Mouse (Mus musculus): ENCODE measurements around the gene Spryd3.

Gene Spryd3

DNA sequence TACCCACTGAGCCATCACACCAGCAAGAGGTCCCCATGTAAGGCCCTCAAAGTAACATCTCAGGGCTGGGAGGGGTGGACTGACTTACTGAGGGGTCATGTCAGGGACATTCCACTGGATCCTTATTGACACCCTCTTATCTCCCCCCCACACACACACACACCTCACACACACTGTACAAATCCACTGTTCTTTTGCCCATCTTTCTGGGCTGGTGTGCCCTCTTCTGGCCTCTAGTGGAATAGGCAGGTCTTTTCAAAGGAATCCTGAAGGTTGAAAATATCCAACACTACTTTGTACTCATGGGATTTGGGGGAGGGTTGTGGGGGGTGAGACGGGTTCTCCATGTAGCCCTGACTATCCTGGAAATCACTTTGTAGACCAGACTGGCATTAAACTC, 10.8 kb upstream of the Spryd3 start:
- DNase-seq (ENCODE audit: low spot score in 2 of 2), result peak; percentile 27 to 57

DNA sequence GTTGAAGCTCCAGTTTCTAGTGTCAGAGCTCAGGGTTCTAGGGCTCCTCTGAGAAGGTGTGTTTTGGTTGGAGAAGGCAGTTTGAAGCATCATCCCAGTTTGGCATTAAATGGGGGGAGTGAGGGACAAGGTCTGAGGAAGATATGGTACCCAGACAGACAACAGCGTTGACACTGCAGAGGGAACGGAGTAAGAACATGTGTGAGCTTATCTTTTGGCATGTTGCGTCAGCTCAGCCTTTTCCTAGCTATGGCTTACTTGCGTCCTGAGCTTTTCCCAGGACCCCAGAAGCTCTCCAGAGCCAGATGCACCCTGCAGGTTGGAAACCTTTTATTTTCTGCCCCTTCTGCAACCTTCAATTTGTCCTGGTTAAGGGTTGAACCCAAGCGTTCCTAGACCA, 10.1 kb upstream of the Spryd3 start:
- no peak for DNase-seq (ENCODE audit: low spot score in 2 of 2)

DNA sequence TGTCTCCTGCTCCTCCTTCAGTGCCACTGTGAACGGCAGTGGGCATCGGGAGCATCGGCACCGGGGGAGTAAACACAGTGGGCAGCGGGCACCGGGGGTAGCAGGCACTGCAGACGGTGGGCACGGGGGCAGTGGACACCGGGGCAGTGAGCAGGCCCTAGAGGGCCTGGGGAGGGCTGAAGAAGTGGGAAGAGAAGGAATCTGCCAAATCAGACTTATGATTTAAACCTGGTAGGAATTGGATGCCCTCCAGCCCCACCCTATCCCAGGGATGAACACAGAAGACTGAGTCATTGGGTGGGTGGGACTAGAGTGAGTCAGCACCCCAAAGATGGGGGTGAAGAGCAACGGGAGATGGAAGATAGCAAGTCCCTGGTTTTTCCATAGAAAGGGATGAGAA, 9.3 kb upstream of the Spryd3 start:
- DNase-seq (ENCODE audit: low spot score in 2 of 2), result peak; percentile 66 to 76

DNA sequence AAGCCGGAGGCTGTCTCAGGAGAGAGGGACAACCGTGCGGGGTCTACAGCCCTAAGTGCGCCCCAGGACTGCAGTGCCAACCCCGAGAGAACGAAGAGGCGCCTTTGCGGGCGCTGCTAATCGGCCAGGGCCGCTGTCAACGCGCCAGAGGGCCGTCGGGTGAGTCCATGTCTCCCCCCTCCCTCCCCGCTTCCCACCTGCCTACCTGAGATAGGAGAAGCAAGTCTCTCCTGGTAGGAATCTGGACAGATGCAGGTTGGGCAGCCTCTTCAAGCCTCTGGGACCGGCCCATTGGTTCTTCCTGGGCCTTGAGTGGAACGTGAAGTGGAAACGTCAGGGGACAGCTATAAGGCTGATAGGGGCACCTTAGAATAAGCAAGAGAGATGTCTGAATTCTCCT, 8.7 kb upstream of the Spryd3 start:
- DNase-seq (ENCODE audit: low spot score in 2 of 2), result peak in 1 of 2 experiments; percentile 24

DNA sequence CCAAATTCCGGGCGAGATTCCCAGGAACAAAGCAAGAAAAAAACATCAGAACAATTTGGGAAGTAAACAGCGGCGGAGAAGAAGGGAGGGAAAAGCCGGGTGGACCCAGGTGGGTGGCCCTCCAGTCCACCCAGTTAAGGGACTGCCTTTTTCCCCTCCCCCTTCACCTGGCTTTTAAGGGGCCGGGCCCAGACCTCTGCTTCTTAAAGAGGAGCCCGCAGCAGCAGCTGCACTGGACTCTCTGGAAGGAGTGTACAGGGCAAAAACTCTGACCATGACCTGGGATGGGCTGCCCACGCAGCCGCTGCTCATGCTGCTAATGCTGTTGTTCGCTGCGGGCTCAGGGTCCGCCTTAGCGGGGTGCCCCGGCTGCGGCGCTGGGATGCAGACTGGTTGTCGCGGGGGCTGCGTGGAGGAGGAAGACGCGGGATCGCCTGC, 8.3 kb upstream of the Spryd3 start, which contains the start of gene Igfbp6:
Igfbp6 (plus strand) TSS at position 89 of the 438 bp plus-strand sequence.
- peak in 1 of 2 experiments; percentile 29 for DNase-seq (ENCODE audit: low spot score in 2 of 2)

DNA sequence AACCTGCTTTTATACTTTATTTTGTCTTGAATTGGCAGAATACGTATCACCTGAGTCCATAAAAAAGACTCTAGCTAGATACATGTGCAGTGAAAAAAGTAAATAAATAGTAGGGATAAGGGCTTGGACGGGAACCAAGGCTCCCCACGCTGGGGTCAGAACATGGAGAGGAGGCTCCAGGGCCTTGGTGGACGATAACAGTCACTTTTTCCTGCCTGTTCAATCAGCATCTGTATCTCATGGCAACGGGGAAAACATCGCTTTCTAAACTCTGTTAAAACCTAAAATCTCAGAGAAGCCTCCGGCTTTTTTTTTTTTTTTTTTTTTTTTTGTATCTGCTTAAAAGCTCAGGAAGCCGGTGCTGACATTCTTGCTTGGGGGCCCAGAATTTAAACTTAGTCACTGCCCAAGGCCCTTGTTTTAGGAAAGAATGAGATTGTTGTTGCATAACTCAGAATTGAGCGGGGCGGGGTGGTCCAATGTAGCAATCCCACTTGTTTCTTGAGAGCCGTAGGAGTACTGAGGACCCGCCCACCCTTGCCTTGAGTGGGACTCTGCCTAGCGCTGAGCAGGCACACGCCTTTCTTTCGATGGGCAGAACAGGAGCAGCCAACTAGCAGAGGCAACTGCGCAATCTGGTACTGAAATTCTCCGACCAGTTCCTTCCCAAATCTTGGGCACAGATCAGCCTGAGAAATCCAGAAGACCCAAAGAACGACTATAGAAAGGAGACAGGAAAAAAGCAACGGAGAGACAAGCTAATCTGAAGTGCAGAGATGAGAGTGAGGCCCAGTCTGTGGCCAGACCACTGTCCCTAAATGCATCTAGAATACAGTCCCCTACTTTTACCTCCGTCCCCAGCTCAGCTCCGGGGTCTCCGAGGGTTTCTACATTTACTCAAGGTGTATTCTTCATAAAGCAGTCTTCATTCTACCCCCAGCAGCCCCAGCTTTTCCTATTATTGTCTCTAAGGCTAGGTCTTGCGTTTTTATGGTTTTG, 7.2 kb upstream of the Spryd3 start:
- DNase-seq (ENCODE audit: low spot score in 2 of 2), result peak; percentile 37 to 52

DNA sequence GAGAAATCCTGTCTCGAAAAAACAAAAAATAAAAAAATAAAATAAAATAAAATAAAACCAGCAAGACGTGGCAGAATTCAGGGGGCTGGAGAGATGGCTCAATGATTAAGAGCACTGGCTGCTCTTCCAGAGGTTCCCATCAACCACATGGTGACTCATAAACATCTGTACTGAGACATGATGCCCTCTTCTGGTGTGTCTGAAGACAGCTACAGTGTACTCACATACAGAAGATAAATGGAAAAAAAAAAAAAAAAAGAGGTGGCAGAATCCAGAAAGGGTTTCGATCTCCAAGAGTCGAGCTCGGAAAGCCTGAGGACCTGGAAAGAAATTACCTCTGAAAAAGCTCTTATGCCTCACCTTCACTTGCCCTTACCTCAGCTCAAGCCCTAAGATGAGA, 5.1 kb upstream of the Spryd3 start:
- DNase-seq (ENCODE audit: low spot score in 2 of 2), result no peak

DNA sequence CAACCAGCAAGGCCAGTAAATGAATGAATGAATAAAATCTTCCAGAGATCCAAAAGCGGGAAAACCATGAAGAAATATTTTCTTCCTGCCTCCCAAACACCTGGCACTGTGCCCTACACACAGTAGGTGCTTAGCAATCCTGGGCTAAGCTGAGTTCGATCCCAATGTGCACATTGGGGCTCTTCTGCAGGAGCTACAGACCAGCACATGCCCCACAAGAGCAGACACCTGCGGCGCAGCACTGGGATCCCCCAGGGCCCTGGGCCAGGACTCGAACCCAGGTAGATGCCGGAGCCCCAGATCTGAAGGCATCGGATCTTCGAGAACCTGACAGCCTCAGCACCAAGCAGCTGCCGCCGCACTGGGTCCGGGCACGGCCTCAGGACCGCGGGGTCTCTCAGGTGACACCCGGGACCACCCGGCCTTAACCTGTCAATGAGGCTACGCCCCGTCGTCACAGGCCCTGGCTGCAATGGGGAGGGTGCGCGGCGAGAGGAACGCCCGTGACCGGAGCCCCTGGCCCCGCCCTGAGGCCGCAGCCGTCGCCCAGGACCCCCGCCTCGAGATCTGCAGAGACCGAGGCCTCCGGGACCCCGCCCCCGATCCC, 409 bp downstream of the Spryd3 start:
- no peak for DNase-seq (ENCODE audit: low spot score in 2 of 2)

DNA sequence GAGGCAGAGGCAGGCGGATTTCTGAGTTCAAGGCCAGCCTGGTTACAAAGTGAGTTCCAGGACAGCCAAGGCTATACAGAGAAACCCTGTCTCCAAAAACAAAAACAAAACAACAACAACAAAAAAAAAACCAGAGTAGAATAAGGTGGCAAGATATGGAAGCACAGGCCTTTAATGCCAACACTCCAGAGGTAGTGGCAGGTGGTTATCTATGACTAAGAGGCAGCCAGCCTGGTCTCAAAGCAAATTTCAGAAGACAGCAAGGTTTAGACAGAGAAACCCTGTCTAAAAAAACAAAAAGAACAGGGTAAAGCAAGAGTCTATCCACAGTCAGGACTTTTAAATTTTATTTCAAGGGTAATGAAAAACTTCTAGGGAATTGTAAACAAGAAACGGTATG, 1.3 kb downstream of the Spryd3 start:
- no peak for DNase-seq (ENCODE audit: low spot score in 2 of 2)

DNA sequence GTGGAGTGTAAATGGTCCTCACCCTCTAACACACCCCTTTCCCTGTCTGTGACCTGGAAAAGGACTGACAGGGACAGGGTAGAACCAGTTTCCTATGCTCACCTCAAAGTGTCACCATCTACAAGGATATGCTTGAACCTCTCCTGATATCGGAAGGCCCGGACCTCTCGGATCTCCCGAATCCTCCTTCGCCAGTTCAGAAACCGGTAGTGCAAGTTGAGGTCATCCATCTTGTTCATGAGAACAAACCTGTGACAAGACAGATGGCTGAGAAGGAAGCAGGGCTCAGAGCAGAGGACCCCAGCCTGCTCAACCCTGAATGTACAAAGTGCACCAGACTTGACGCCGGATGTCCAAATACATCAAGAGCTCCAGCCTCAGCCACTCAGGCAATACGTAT, 2.7 kb downstream of the Spryd3 start:
- DNase-seq (ENCODE audit: low spot score in 2 of 2), result no peak

DNA sequence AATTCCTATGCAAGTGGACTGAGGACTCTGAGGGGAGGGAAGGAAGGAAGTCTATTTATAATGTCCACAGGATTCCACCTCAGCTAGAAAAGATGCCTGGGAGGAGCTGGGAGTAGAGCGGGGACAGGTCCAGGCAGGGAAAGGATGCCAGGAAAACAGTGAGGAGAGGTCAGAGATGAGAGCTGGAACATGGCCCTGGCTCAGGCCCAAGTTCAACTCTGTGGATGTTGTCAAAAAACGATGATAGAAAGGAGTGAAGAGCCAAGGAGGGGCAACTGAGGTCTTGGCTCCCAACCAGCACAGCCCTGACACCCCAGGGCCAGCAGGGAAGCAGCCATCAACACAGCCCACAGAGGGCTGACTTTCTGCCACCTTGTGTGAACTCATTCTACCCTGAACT, 9.7 kb downstream of the Spryd3 start:
- no peak for DNase-seq (ENCODE audit: low spot score in 2 of 2)

DNA sequence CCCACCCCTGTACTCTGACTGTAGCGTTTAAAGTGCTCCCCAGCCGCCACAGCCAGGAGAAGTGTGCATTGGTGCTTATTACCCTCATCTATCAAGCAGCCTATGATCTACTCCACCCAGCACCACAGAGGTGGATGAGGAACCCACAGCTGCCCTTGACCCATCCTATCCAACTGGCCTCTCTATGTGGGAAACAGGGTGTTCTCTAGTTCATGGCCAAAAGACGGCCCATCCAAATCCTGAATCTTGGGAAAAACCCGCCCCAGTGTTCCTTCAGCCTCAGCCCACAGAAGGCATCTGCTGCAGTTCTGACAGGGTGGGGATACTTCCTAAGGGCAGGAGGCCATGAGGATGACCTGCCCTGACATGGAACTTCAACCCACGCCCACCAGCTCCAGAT, 15.5 kb downstream of the Spryd3 start:
- DNase-seq (ENCODE audit: low spot score in 2 of 2), result no peak

DNA sequence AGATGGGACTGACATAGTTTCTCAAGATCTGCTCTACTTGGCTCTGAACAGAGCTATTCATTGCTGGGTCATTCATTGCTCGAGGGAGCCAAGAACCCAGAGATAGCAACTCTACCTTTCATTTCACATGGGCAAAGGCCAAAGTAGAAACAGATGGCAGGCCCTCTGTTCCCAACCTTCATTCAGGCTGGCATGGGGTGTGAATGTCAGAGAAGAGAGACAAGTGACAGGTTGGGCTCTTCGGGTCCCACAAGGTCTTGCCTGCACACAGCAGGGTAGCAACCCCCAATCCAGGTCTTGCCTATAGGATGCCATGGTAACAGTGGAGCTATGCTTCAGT, 16.2 kb downstream of the Spryd3 start:
- DNase-seq (ENCODE audit: low spot score in 2 of 2), result no peak

DNA sequence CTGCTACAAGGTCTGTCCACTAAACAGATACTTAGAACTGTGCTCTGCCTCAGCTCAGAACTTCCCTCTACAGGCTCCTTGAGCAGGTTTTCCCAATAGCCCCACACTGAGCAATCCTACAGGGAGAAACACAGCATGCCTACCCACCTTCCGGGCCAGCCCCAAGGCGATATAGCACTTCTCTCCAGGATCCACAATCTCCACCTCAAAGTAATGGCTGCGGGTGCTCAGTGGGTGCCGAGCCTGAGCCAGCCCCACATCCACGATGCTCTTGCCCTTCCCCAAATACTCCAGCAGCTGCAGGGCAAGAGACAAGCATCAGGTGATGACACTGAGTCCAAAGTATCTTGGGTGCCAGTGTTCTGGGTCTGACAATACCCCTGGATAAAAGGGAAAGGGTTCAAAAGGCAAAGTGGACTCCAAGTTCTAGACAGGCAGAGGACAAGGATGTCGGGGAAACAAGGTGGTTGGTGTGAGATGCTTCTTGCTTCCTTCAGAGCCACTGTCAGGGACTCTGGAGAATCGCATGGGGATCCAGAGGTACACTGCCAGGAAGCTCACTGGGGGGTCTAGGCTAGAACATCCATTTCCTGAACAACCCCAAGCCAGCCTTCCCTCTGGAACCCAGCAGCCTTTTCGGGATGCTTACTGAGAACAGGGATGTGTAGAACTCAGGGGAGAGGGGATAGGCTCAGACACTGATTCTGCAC, 16.8 kb downstream of the Spryd3 start:
- DNase-seq (ENCODE audit: low spot score in 2 of 2), result no peak

DNA sequence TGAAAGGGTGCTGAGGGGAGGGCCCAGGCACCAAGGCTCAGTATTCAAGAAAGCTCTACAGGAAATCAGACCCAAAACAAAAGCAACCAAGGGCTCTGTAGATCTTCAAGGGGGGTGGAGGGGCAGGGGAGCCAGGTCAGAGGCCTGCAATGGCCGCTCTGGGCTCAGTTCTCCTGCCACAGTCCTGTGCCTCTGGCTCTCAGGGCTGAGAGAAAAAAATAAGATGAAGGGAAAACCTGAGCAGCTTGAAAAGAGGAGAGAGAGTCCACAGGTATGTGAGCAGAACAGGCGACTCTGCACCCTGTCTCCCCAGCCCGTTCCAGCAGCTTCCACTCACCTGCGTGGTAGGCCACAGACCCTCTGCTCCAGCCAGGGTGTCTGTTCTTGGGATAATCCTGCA, 17.4 kb downstream of the Spryd3 start:
- DNase-seq (ENCODE audit: low spot score in 2 of 2), result no peak

DNA sequence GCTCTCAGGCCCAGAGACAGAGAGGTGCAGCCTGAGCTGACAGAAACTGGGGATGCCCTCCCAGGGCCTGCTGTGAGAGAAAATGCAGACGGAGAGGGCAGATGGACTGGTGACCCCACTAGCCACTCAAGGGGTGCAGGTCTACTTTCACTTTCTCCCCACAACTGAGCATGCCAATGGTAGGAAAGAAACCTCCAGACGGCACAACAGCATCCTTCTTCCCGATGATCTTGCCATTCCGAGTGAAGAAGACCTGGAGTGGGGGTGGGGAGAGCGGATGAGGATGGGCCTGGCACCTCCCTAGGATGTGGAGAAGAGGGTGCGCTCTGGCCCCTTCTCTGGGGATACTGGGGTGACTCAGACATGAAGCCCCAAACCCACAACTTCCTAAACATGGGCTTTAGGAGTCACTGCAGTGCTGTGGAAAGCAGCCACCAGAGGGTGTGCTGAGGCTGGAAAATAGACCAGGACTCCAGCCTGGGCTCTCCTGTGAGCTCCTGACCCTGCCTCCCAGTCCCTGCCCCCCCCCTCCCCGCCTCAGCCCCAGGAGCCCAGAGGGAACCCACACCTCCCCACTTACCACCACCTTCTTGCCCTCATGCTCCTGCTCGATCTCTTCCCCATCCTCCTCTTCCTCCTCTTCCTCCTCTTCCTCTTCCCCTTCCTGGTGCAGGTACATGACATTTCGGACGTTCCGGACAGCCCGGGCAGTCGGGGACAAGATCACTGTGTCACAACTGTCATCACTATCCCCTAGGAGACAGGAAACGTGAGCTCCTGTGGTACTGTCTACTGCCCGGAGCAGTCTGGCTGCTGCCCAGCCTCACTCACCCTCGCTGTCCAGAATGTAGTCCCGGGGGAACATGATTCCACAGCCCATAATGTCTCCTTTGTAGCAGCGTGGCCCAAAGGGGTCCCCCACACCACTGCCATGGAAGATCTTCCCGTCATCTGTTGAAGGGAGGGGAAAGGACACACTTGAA, 18.3 kb downstream of the Spryd3 start:
- DNase-seq (ENCODE audit: low spot score in 2 of 2), result no peak

DNA sequence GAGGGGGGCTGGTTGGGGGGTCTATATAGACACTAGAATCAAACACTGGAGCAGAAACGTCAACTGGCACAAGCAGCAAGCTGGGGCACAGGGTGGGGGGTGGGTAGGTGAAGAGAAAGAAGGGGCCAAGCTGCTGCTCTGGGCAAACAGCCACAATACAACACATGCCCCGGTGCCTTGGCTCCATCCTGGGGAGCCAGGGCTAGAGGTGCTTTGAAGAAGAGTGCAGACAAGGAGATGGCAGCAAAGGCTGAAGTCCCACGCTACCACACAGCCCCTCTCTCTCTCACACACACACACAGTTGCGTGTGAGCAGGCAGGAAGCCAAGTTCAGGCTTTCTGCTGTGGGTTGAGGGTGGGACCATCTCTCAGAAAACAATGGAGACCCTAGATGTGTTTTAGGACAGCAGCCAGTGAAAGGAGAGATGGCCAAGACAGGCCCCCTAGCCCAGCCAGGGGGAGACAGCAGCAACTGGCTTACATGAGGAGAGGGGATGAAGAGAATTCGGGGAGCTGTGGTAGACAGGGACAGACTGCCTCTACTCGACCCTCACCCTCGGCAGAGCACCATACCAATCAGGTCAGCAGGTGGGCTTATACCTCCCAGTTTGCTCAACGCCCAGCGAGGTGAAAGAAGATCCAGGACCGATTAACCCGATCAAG, 19.1 kb downstream of the Spryd3 start:
- DNase-seq (ENCODE audit: low spot score in 2 of 2), result no peak

DNA sequence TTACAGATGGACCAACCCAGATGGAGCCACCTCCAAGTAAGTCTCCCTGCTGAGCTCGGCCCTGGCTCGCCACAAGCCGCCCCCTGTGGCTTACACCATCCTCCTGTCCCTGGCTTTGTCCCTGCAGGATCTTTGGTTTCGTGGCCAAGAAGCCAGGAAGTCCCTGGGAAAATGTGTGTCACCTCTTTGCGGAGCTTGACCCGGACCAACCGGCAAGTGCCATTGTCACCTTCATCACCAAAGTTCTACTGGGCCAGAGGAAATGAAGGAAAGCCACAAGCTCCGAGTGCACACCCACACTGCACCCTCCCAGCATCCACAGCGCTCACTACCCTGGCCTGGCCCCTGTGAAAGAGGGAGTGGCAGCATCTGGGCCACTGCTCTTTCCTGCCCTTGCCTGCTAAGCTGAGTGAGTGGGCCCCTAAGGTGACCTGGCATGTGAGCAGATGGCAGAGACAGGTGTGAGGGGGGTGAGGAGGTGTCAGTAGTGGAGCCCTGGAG, 20.3 kb downstream of the Spryd3 start:
- no peak for DNase-seq (ENCODE audit: low spot score in 2 of 2)

DNA sequence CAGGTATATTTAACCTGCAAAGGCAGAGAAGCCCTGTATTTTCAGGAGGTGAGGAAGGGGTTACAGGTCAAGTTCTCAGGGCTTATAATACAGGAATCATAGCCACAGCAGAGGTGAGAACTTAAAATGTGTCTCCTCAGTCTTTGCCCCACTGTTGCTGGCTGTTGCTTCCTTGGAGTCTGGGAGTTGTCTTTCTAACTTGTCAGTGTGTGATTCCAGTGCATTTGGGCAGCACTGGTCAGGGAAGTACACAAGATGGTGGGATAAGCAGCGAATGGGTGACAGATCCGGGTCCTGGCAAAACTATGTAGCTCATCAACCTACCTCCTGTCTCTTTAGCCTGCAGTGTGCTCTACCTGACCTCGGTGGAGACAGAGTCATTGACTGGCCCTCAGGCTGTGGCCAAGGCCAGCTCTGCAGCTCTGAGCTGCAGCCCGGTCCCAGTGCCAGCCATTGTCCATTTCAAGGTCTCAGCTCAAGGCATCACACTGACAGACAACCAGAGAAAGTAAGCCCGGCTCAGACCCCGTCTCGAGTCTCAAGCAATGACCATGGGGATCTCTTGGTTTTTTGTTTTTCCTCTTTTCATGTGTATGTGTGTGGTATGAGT, 21.3 kb downstream of the Spryd3 start:
- DNase-seq (ENCODE audit: low spot score in 2 of 2), result no peak

DNA sequence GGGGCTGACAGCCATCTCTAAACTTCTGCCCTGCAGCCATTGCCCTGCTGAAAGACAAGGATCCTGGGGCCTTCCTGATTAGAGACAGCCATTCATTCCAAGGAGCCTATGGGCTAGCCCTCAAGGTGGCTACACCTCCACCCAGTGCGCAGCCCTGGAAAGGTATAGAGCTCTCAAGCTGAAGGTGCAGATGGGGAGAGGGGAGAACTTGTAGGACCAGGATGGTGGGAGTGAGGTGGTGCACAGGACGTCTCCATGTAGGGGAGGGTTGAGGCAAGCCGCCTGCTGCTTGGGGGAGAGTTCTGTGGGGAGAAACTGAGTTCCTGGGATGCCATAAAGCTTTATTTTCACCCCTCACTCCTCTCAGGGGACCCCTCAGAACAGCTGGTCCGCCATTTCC, 22.4 kb downstream of the Spryd3 start:
- no peak for DNase-seq (ENCODE audit: low spot score in 2 of 2)

Measured in frontal cortex, postnatal 36 days (tissue).